Mouse (Mus musculus) forebrain, embryonic 13.5 days (tissue): ENCODE data around the gene Arhgef33. TPM values are rescaled to one million over a fixed set of nuclear protein-coding genes. Genes with fewer than 3 reads are reported as not detected.
"Not testable (repeated sequence)": the region's sequence is repeated elsewhere in the genome, so short reads cannot be mapped to it uniquely, and the experiment has no call there.

Experiments
- ATAC-seq: fragments of 200-750 bp; cut with Nextera tagmentation; 2 replicates; pipeline ENCODE4 v1.8.0; 2017
- H3K27ac ChIP-seq: fragments of 300-500 bp; sonication (generic); 2 replicates; pipeline ENCODE4 v1.5.1; 2015; ENCODE audit warnings: inconsistent platforms, mild to moderate bottlenecking, moderate library complexity
- H3K27me3 ChIP-seq: fragments of 300-500 bp; sonication (generic); 2 replicates; pipeline ENCODE4 v1.6.1; 2015; ENCODE audit warnings: mild to moderate bottlenecking, inconsistent platforms
- H3K36me3 ChIP-seq: fragments of 300-500 bp; sonication (generic); 2 replicates; pipeline ENCODE4 v1.6.1; 2015; ENCODE audit warnings: mild to moderate bottlenecking, inconsistent platforms; ENCODE audit not compliant: poor library complexity, severe bottlenecking
- H3K4me1 ChIP-seq: fragments of 300-500 bp; sonication (generic); 2 replicates; pipeline ENCODE4 v1.6.1; 2015; ENCODE audit warnings: inconsistent platforms
- H3K4me2 ChIP-seq: fragments of 300-500 bp; sonication (generic); 2 replicates; pipeline ENCODE4 v1.6.1; 2015; ENCODE audit warnings: inconsistent platforms, mild to moderate bottlenecking, moderate library complexity
- H3K4me3 ChIP-seq: fragments of 300-500 bp; sonication (generic); 2 replicates; pipeline ENCODE4 v1.5.1; 2015; ENCODE audit warnings: mild to moderate bottlenecking, inconsistent platforms
- H3K9ac ChIP-seq: fragments of 300-500 bp; sonication (generic); 2 replicates; pipeline ENCODE4 v1.6.1; 2015; ENCODE audit warnings: mild to moderate bottlenecking, inconsistent platforms
- H3K9me3 ChIP-seq: fragments of 300-500 bp; sonication (generic); replicated peaks from 2 replicates; pipeline ENCODE4 v1.6.1; 2016; ENCODE audit warnings: inconsistent platforms
- WGBS: fragments of 180-500 bp; shearing (Covaris S2); methylation state at CpG from one replicate; pipeline ENCODE4 v1.1.7; 2015; 5-methylcytosine and 5-hydroxymethylcytosine counted together
- polyA plus RNA-seq: library from polyadenylated mRNA; unstranded; fragments of >200 nt; fragmentation: Nextera tagmentation; extraction: Ambion mirVana; gene quantifications from 2 replicates; pipeline ENCODE4 v1.2.1, GENCODE M21; 2015

The Arhgef33 gene
- polyA plus RNA-seq: 0.65 and 0.96 TPM in 2 replicates

DNA sequence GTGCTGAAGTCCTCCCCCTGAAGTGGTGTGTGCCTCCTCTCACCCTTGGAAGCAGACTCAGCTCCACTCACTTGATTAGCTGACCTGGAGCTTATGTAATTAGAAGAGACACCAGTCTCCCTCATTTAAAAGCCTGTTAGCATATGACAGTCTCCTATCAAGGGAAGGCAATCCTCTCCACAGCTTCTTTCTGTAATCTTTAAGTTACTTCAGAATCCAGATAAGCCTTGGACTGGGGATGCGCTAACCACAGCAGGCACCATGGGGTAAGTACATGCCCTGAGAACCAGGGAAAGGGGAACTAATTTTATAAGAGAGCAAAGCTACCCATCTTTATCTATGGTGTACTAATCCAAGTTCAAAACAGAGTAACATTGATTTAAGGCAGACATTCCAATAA, at the start of gene Arhgef33:
Gene Arhgef33 (plus strand): TSS at position 157 of the 400 bp plus-strand sequence.
- WGBS: 86% methylated on average over 1 of the region's 1 CpGs
- no peaks in the 10 kb centered on the region for H3K9me3 ChIP-seq
- no peak for ATAC-seq
- no peaks in the 10 kb centered on the region for H3K36me3 ChIP-seq
- no peak within 1 kb of the TSS for H3K27ac ChIP-seq
- no peaks in the 10 kb centered on the region for H3K27me3 ChIP-seq
- H3K4me2 ChIP-seq: no peak within 1 kb of the TSS
- H3K4me1 ChIP-seq: peaks cover 9% of the 10 kb centered on the region
- no peak within 1 kb of the TSS for H3K4me3 ChIP-seq
- H3K9ac ChIP-seq: no peak within 1 kb of the TSS

DNA sequence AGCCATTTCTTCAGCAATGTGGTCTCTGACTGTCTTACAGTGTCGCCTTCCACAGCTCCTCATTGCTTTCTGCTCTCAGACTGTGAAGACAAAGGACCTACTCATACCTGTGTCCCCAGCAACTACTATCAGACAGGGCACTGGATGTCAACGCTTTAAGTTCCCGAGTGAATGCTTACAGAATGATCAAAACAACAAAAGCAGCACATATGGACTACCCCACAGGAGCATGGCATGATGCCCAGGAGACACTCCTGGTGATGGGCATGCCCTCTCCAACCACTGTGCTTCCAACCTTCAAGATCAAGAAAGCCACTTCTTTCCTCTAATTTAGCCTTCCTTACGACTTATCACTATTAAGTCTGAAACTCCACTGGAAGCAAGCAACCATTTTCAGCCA, 40.1 kb upstream of the Arhgef33 start:
- no peak for ATAC-seq
- no peak overlapping the region for H3K9ac ChIP-seq
- no peaks in the 10 kb centered on the region for H3K27me3 ChIP-seq
- H3K9me3 ChIP-seq: no peaks in the 10 kb centered on the region
- no peak overlapping the region for H3K4me3 ChIP-seq
- H3K36me3 ChIP-seq: peaks cover 92% of the 10 kb centered on the region
- H3K27ac ChIP-seq: no peak overlapping the region
- 95% methylated on average over 4 of the region's 4 CpGs for WGBS
- no peaks in the 10 kb centered on the region for H3K4me1 ChIP-seq
- H3K4me2 ChIP-seq: no peak overlapping the region

- no peaks in the 10 kb centered on the region for H3K4me1 ChIP-seq
- peaks cover 92% of the 10 kb centered on the region for H3K36me3 ChIP-seq
- no peaks in the 10 kb centered on the region for H3K27me3 ChIP-seq
- ATAC-seq: no peak
- H3K4me2 ChIP-seq: no peak overlapping the region
- H3K9me3 ChIP-seq: no peaks in the 10 kb centered on the region
- no peak overlapping the region for H3K4me3 ChIP-seq
- 93% methylated on average over 3 of the region's 3 CpGs for WGBS
- no peak overlapping the region for H3K9ac ChIP-seq
- no peak overlapping the region for H3K27ac ChIP-seq
Observed at GRCm38 (mm10) chr17:80268151-80268550, 39.1 kb upstream of the Arhgef33 start.

DNA sequence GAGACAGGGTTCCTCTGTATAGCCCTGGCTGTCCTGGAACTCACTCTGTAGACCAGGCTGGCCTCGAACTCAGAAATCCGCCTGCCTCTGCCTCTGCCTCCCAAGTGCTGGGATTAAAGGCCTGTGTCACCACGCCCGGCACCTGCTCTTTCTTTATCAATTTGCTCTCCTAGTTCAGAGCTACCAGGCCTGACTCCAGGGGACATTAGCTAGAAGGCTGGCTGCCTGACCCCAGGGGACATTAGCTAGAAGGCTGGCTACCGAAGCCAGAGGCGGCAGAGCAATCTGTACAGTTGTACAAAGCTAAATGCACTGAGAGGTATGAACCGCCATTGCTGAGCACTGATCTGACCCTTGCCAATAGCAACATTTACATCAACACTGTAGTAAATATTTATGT, 36.6 kb upstream of the Arhgef33 start:
- not testable (repeated sequence) for H3K27me3 ChIP-seq, H3K9me3 ChIP-seq, ATAC-seq, H3K4me3 ChIP-seq, H3K27ac ChIP-seq, H3K9ac ChIP-seq, H3K4me1 ChIP-seq, H3K4me2 ChIP-seq
- peaks cover 92% of the 10 kb centered on the region for H3K36me3 ChIP-seq
- 94% methylated on average over 7 of the region's 7 CpGs for WGBS

GRCm38 (mm10) chr17:80278255-80278654, 29.0 kb upstream of the Arhgef33 start:
- Histone ChIP-seq H3K36me3 (peaks cover 75% of the 10 kb centered on the region), H3K4me3 (no peak overlapping the region), H3K27me3 (no peaks in the 10 kb centered on the region), H3K27ac (no peak overlapping the region), H3K9ac (no peak overlapping the region), H3K4me2 (no peak overlapping the region), H3K9me3 (no peaks in the 10 kb centered on the region), H3K4me1 (no peaks in the 10 kb centered on the region)
- ATAC-seq: no peak
- WGBS: 92% methylated on average over 4 of the region's 4 CpGs

- no peak overlapping the region for H3K27ac ChIP-seq
- H3K27me3 ChIP-seq: no peaks in the 10 kb centered on the region
- H3K9me3 ChIP-seq: no peaks in the 10 kb centered on the region
- H3K4me1 ChIP-seq: no peaks in the 10 kb centered on the region
- H3K4me2 ChIP-seq: no peak overlapping the region
- WGBS: 95% methylated on average over 8 of the region's 8 CpGs
- H3K36me3 ChIP-seq: peaks cover 63% of the 10 kb centered on the region
- H3K9ac ChIP-seq: no peak overlapping the region
- ATAC-seq: no peak
- H3K4me3 ChIP-seq: no peak overlapping the region
Observed at GRCm38 (mm10) chr17:80279340-80280070, 27.7 kb upstream of the Arhgef33 start.

GRCm38 (mm10) chr17:80284446-80284845, 22.8 kb upstream of the Arhgef33 start:
- no peaks in the 10 kb centered on the region for H3K9me3 ChIP-seq
- no peak overlapping the region for H3K4me2 ChIP-seq
- peaks cover 15% of the 10 kb centered on the region for H3K4me1 ChIP-seq
- ATAC-seq: no peak
- no peak overlapping the region for H3K4me3 ChIP-seq
- H3K36me3 ChIP-seq: peaks cover 16% of the 10 kb centered on the region
- no peak overlapping the region for H3K27ac ChIP-seq
- WGBS: 85% methylated on average over 4 of the region's 4 CpGs
- no peaks in the 10 kb centered on the region for H3K27me3 ChIP-seq
- H3K9ac ChIP-seq: no peak overlapping the region

DNA sequence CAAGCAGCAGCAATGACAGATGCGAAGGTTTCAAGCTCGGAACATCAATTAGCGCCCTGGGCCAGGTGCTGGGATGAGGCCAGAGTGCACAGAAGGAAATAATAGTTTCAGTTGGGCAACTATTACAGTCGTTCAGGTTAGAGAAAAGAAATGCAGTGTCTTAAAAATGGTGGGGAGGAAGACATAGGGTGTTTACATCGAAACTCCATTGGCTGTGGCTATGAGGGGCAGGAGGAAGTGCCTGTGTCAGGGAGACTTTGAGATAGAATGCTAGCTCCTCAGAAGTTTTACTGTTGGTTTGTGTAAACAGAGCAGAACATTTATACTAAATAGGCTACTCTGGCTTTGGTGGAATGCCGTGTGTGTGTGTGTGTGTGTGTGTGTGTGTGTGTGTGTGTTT, 19.2 kb upstream of the Arhgef33 start:
- Histone ChIP-seq H3K27ac (no peak overlapping the region), H3K9me3 (no peaks in the 10 kb centered on the region), H3K4me1 (peaks cover 15% of the 10 kb centered on the region), H3K9ac (no peak overlapping the region), H3K4me3 (no peak overlapping the region; the same call in 1 of the 2 replicates), H3K4me2 (peak overlapping the region; percentile 70; the same call in 1 of the 2 replicates), H3K27me3 (no peaks in the 10 kb centered on the region), H3K36me3 (no peaks in the 10 kb centered on the region)
- ATAC-seq: no peak
- 83% methylated on average over 6 of the region's 6 CpGs for WGBS

DNA sequence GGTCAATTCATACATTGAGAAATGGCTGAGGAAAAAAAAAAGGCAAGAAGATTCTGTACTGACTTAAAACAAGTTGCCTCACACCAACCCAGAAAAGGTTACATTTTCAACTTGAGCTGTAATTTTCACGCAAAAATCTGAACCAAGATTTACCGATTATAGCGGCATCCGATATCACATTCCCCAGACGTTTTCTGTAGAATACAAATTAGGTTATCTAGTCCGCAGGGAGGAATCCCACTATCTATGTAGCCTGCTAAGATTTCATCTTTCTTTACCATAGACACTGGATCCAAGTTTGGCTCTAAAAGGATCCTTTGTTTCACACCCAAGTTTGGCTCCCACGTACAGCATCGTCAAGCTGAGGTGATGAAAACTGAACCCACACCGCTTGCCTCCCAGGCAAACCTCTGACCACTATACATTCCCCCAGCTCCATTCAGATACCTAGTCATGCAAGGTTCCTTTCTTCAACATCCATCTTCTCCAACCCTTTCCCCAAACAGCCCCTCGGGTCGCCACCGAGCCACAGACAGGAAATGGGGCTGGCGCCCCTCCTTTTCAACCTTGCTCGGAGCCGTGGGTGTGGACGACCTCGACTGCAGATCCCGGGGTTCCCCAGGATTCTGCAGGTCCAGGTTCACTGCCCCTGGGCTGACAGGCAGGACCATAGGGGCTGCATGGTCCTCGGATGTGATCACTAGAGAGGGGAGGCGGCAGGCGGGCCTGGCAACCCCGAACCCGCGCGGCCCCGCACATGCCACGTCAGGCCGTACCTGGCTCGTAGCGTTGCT, 17.7 kb upstream of the Arhgef33 start:
- Histone ChIP-seq H3K27ac (peak overlapping the region; percentile 91), H3K36me3 (no peaks in the 10 kb centered on the region), H3K4me3 (peak overlapping the region; percentile 89), H3K4me2 (peak overlapping the region; percentile 70), H3K4me1 (peaks cover 15% of the 10 kb centered on the region), H3K9me3 (no peaks in the 10 kb centered on the region), H3K9ac (peak overlapping the region; percentile 95), H3K27me3 (no peaks in the 10 kb centered on the region)
- no peak for ATAC-seq
- WGBS: 1% methylated on average over 29 of the region's 30 CpGs

DNA sequence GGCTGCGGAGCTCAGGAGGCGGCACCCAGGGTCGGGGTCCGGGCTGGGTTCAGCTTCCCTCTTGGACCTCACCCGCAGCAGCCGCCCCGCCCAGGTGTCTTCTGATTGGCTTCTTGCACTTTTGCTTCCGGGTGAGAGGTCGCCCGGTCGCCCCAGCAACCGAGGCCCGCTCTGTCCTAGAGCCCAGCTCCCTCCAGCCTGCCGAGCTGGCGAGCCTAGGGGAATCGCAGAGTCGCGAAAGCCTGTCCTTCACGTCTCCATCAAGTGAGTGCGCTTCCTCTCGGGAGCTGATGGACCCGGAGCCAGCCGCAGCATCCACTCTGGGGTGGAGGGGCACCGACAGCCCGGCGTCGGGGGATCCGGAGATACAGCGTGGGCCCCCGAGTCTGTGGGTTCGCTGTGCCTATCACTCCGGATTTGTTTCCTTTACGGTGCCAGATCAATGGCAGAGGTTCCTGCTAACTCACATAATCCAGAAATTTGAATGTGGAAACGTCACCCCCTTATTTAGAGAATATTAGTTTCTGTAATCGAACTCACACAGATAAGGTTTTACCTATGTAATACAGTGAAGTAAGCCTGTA, 17.0 kb upstream of the Arhgef33 start, which contains the start of the genes Morn2 and Dhx57:
Gene Morn2 (plus strand): TSS at position 130 of the 584 bp plus-strand sequence.
Gene Dhx57 (minus strand): TSS at position 403 of the 584 bp plus-strand sequence.
- Histone ChIP-seq H3K27me3 (no peaks in the 10 kb centered on the region), H3K4me1 (peaks cover 15% of the 10 kb centered on the region), H3K27ac (peak within 1 kb of the TSS; percentile 91), H3K4me3 (peak within 1 kb of the TSS; percentile 89), H3K9me3 (no peaks in the 10 kb centered on the region), H3K4me2 (peak within 1 kb of the TSS; percentile 70), H3K36me3 (no peaks in the 10 kb centered on the region), H3K9ac (peak within 1 kb of the TSS; percentile 95)
- peak; percentile 99 for ATAC-seq
- under 1% methylated on average over 34 of the region's 35 CpGs for WGBS

DNA sequence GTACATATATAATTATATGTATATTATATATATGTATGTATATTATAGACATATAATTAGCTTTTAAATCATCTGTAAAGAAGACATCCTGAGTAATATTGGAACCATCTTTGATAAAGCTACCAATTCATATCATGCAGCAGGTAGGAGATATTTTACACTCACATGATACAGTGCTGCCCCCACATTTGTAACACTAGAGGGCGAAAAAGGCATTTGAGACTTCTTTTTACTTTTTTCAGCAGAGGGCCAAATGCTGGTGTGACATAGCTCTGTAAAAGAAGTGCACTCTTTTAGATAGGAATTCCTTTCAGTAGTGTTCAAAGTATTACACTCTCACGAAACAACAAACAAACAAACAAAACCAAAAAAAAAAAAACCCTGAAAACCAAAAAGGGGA, 16.1 kb upstream of the Arhgef33 start:
- H3K4me1 ChIP-seq: peaks cover 15% of the 10 kb centered on the region
- H3K27me3 ChIP-seq: no peaks in the 10 kb centered on the region
- H3K9ac ChIP-seq: no peak overlapping the region
- H3K36me3 ChIP-seq: no peaks in the 10 kb centered on the region
- H3K9me3 ChIP-seq: no peaks in the 10 kb centered on the region
- no peak overlapping the region for H3K4me2 ChIP-seq
- ATAC-seq: peak; percentile 25; the same call in 1 of the 2 replicates
- 18% methylated on average over 2 of the region's 2 CpGs for WGBS
- H3K27ac ChIP-seq: no peak overlapping the region
- no peak overlapping the region for H3K4me3 ChIP-seq

DNA sequence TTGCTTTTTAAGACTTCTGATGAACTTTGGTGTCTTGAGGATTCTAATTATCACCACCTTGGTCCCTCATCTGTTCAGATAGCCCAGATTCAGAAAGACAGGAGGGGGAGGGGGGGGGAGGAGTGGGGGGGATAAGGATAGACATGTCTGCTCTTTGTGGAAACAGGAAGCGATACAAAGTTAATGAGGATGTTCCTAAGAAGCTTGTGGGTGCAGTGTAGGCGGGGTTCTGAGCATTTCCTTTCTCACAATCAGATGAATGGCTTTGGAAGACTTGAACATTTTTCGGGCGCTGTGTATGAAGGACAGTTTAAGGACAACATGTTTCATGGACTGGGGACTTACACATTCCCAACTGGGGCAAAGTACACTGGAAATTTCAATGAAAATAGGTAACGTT, 11.9 kb upstream of the Arhgef33 start:
- H3K27me3 ChIP-seq: no peaks in the 10 kb centered on the region
- no peak overlapping the region for H3K4me2 ChIP-seq
- H3K9ac ChIP-seq: no peak overlapping the region
- no peak for ATAC-seq
- no peaks in the 10 kb centered on the region for H3K9me3 ChIP-seq
- 92% methylated on average over 5 of the region's 5 CpGs for WGBS
- H3K4me3 ChIP-seq: no peak overlapping the region
- no peaks in the 10 kb centered on the region for H3K36me3 ChIP-seq
- H3K4me1 ChIP-seq: no peaks in the 10 kb centered on the region
- H3K27ac ChIP-seq: no peak overlapping the region
